Mouse (Mus musculus) adrenal gland, adult 10 weeks (tissue): ENCODE data around the gene Lrpprc. TPM values are rescaled to one million over a fixed set of nuclear protein-coding genes. Genes with fewer than 3 reads are reported as not detected.

Source experiments
- polyA plus RNA-seq: library from polyadenylated mRNA; stranded (reverse); fragments of 350-450 nt; fragmentation: Illumina TruSeq; extraction: RNeasy Lipid Tissue Mini Kit (QIAGEN cat#74804); gene quantifications from one replicate; pipeline ENCODE4 v1.2.3, GENCODE M21; 2014; ENCODE audit warnings: low read depth, low replicate concordance

Gene Lrpprc
- 65.5 TPM for polyA plus RNA-seq

GRCm38 (mm10) chr17:84790447-84791098, at the start of gene Lrpprc:
TSS of gene Lrpprc (minus strand) at chr17:84790789.

GRCm38 (mm10) chr17:84682734-84683717, 107.6 kb downstream of the Lrpprc start, which contains the start of gene Abcg5:
TSS of gene Abcg5 (minus strand) at chr17:84683011.

GRCm38 (mm10) chr17:84675951-84676366, 114.6 kb downstream of the Lrpprc start, which contains the start of gene Abcg8:
TSS of gene Abcg8 (plus strand) at chr17:84676302.

Other genes with a start within 250 kb of the Lrpprc start
- gene Dync2li1, start 164.3 kb downstream of the Lrpprc start, polyA plus RNA-seq: 21.1 TPM
- gene Abcg8, start 114.5 kb downstream of the Lrpprc start, polyA plus RNA-seq: not detected
- gene Abcg5, start 107.8 kb downstream of the Lrpprc start, polyA plus RNA-seq: not detected
- gene Ppm1b, start 166.0 kb upstream of the Lrpprc start, polyA plus RNA-seq: 172 TPM
- gene Slc3a1, start 237.6 kb upstream of the Lrpprc start, polyA plus RNA-seq: not detected